ENCODE assay signal across 16 mouse cellular contexts in genomic region chr6:145374372-145374771, GRCm38 (mm10).
DNase-seq lines count a peak whose midpoint lies in the region; ATAC-seq lines count a peak whose summit lies in the region.
"Had no signal": no experiment of that assay in that cellular context is flagged by ENCODE, and none has a peak within 500 bp of the region (broad histone marks: within the 10 kb centered on the region; RNA-seq: fewer than 3 reads in every experiment).

No protein-coding gene starts in this region.

- DNase-seq in CD4-positive, CD25-positive, alpha-beta regulatory T cell, adult 2 months (ENCODE audit: low read depth, low spot score): peak; percentile 35
- peak; percentile 24 for DNase-seq in T-cell, adult 2 months (ENCODE audit: low spot score)
- DNase-seq in induced T-regulatory cell, adult 2 months (ENCODE audit: low read depth): peak; percentile 46
- DNase-seq in kidney, postnatal 10 days: no peak
- no peak for DNase-seq in Muller cell, postnatal 12 days (ENCODE audit: inconsistent ontology term)
- DNase-seq: adrenal gland, postnatal 10 days; cerebellum, adult 11-12 months; cerebellum, adult 9-10 months; cerebellum, postnatal 25 days; forebrain, postnatal 0 days; gastrocnemius, postnatal 14 days; heart, adult 2 months; heart, postnatal 36 days had no signal

- ATAC-seq in cerebellum, adult (ENCODE audit: insufficient number of reproducible peaks, low FRiP score, low TSS enrichment): no peak
- ATAC-seq: forebrain, embryonic 13.5 days; forebrain, postnatal 0 days; intestine, embryonic 15.5 days had no signal

Comparison
In these comparisons a context has a peak if more than half of its experiments do, and no peak if none do; other contexts are left out.
1. DNase-seq: peak in CD4-positive, CD25-positive, alpha-beta regulatory T cell, adult 2 months (single experiment), T-cell, adult 2 months (single experiment) and induced T-regulatory cell, adult 2 months (single experiment); none in kidney, postnatal 10 days (single experiment) and Muller cell, postnatal 12 days (single experiment).